Mouse (Mus musculus) gastrocnemius, adult 2 months (tissue): ENCODE results near the gene Cyp27a1. TPM values are rescaled to one million over a fixed set of nuclear protein-coding genes. Genes with fewer than 3 reads are reported as not detected.
A peak's percentile ranks its signal among the peaks of the same experiment; 100 is the strongest.

Experiments used
- DNase-seq: peaks from one replicate; pipeline ENCODE4 v3.0.0; 2022
- H3K27ac ChIP-seq: fragments of 200-600 bp; 2 replicates; pipeline ENCODE4 v1.8.1; 2022; ENCODE audit warnings: mild to moderate bottlenecking
- H3K4me3 ChIP-seq: fragments of 200-600 bp; 2 replicates; pipeline ENCODE4 v1.8.1; 2022; ENCODE audit warnings: mild to moderate bottlenecking, moderate library complexity
- CTCF ChIP-seq: fragments of 200-600 bp; IDR thresholded peaks from 2 replicates; pipeline ENCODE4 v1.8.1; 2022; ENCODE audit warnings: antibody characterized with exemption, mild to moderate bottlenecking, moderate library complexity
- intact Hi-C: fragments of 180-260 bp; cut with DNase I; formaldehyde crosslinking; loops from one replicate; pipeline ENCODE4 v1.15.1; 2025
- total RNA-seq, 2 experiments: library from RNA; stranded (reverse); gene quantifications; 2 replicates each; pipeline ENCODE4 v1.2.3; 2021

Cyp27a1 gene
- total RNA-seq, 2 experiments from 2014 or later = 37.7 to 75.4 TPM

DNA sequence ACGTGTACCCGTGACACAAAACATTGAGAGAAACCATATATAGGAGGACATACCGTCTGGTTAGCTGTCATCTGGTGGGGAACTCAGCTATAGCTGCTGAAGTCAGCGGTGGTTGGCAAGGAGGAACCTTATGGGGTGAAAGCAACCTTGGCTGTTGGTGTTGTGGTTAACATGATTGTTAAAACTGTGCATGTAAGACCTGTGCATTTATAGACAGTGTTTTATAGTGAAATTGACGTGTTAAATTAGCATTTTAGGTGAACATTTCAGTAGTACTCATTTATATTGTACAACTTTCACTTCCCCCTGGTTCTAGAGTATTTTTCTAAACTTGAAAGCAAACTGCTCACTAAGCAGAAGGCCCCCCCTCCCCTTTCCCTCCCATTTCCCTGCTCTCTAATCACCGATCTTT lies 11.2 kb upstream of the Cyp27a1 start:
- DNase-seq = no peak
- intact Hi-C loops = no loop called here
- TF ChIP-seq CTCF = no peak
- Histone ChIP-seq H3K4me3 (no peak overlapping the region), H3K27ac (no peak overlapping the region)

- intact Hi-C loops = no loop called here
- DNase-seq = no peak
- no peak for TF ChIP-seq CTCF
- no peak overlapping the region for H3K4me3 ChIP-seq
- no peak overlapping the region for H3K27ac ChIP-seq
Observed at GRCm38 (mm10) chr1:74704156-74704555, 9.2 kb upstream of the Cyp27a1 start.

- no peak for TF ChIP-seq CTCF
- no peak for DNase-seq
- intact Hi-C loops = no loop called here
- no peak overlapping the region for H3K4me3 ChIP-seq
- no peak overlapping the region for H3K27ac ChIP-seq
Observed at GRCm38 (mm10) chr1:74705016-74705415, 8.4 kb upstream of the Cyp27a1 start.

- no peak for DNase-seq
- Histone ChIP-seq H3K27ac (no peak overlapping the region), H3K4me3 (no peak overlapping the region)
- no peak for TF ChIP-seq CTCF
- intact Hi-C loops = no loop called here
Observed at GRCm38 (mm10) chr1:74709566-74709965, 3.8 kb upstream of the Cyp27a1 start.

- Histone ChIP-seq H3K27ac (peak overlapping the region; percentile 97), H3K4me3 (no peak overlapping the region)
- intact Hi-C loops = loop anchor here (5.0 to 10.0 kb wide), 2 partner anchors 47 to 50 kb away; partner anchors contain the start of gene Ttll4
- peak; percentile 40 for TF ChIP-seq CTCF
- no peak for DNase-seq
Observed at GRCm38 (mm10) chr1:74712046-74712445, 1.3 kb upstream of the Cyp27a1 start.

DNA sequence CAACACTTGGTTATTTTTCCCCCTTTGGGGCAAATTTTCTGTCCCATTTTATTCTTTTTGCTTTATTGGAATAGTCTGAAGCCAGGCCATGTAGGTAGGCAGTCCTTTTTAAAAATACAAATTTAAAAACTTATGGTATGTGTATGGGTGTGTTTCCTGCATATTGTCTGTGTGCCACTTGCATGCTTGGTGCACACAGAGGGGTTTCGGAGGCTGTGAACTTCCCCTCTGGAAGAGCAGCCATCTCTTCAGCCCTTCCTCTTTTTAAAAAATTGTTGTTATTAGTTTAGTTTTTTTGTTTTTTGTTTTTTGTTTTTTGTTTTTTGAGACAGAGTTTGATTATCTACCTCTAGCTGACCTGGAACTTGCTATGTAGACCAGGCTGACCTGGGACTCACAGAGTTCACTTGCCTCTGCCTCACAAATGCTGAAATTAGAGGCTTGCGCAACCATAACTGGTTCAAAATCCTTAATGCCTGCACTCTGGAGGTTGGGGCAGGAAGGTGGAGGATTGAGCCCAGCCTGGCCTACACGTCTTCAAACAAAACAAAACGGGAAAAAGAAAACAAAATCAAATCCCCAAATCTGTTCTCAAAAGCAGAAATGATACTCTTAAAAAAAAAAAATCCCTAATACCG lies 794 bp upstream of the Cyp27a1 start:
- peak overlapping the region; percentile 78 for H3K4me3 ChIP-seq
- intact Hi-C loops = loop anchor here (5.0 to 10.0 kb wide), 2 partner anchors 48 to 50 kb away; partner anchors contain the start of gene Ttll4
- peak overlapping the region; percentile 97 for H3K27ac ChIP-seq
- no peak for DNase-seq
- TF ChIP-seq CTCF = no peak

DNA sequence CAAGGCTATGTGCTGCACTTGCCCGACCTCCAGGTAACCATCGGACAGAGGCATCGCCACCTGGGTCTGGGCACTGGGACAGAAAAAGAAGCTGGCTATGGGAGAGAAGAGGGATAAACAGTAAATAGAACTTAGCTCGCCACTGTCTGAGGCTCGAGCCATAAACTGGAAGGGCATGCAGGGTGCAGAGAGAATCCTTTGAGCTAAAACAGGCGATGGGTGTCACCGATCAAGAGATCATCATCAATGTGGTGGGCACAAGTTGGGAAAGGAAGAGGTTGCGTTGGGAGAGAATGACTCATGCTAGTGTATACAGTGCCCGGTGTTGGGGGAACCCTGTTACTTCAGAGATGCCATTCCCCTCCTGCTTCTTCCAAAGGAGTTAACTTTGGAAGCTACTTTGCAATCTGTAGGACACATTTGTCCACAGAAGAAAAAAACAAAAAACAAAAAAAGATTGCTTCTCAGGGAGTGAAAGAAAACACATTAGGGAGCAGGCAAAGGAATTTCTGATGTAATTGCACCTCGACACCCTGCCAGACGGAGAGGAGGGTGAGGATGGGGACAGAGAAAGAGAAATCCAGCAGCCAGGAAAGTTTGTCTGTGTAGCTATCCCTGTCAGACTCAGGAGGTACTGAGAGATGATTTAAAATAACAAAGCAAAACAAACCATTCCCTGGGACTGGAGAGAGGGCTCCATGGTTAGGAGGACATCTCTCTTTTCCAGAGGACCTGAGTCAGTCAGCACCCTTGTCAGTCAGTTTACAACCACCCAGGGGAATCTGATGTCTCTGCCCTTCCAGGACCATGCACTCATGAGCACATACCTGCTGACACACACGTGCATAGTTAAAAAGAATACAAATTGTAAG lies 721 bp downstream of the Cyp27a1 start:
- no peak for DNase-seq
- intact Hi-C loops = loop anchor here (5.0 to 10.0 kb wide), 2 partner anchors 48 to 49 kb away; partner anchors contain the start of gene Ttll4
- no peak for TF ChIP-seq CTCF
- Histone ChIP-seq H3K4me3 (peak overlapping the region; percentile 78), H3K27ac (peak overlapping the region; percentile 97)

DNA sequence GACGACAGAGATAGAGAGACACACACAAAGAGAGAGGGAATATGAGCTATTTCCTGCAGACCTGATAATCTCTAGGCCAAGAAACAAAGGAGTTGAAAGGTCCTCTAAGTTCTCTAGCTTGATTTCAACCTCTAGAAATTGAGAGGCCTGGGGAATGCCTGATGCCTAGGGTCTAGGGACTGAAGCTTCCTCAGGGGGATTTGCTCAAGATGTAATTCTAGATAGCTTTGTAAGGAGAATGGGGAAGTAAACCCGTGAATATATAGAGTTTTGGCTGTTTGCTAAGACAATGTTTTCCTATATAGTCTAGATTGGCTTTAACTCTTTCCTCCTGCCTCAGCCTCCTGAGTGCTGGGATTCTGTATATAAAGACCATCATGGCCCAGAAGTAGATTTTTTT lies 1.6 kb downstream of the Cyp27a1 start:
- peak overlapping the region; percentile 78 for H3K4me3 ChIP-seq
- DNase-seq = no peak
- H3K27ac ChIP-seq = peak overlapping the region; percentile 97
- TF ChIP-seq CTCF = no peak
- intact Hi-C loops = loop anchor here (5.0 to 10.0 kb wide), 2 partner anchors 47 to 50 kb away; partner anchors contain the start of gene Ttll4

GRCm38 (mm10) chr1:74715468-74715867 lies 2.1 kb downstream of the Cyp27a1 start:
- intact Hi-C loops = loop anchor here (10.0 kb wide), 1 partner anchor 51 kb away; the partner anchor contains the start of gene Ttll4
- Histone ChIP-seq H3K27ac (peak overlapping the region; percentile 24; the same call in 1 of the 2 replicates), H3K4me3 (peak overlapping the region; percentile 78)
- DNase-seq = no peak
- TF ChIP-seq CTCF = no peak

DNA sequence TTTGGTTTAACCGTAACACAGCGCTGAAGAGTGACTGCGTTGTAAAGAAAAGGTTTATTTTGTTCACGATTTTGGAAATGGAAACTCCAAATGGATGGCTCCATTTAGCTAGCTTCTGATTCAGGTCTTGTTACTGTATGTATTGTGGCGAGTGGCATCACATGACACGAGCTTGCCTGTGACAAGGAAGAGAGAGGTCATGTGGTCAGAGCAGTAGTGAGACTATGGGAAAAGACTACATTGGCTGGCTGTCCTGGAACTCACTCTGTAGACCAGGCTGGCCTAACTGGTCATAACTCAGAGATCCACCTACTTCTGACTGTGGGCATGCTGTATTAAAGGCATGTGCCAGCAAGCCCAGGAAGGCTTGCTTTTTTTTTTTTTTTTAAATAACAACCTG lies 2.5 kb downstream of the Cyp27a1 start:
- TF ChIP-seq CTCF = no peak
- H3K4me3 ChIP-seq = peak overlapping the region; percentile 78
- no peak overlapping the region for H3K27ac ChIP-seq
- no peak for DNase-seq
- intact Hi-C loops = loop anchor here (10.0 kb wide), 1 partner anchor 51 kb away; the partner anchor contains the start of gene Ttll4

GRCm38 (mm10) chr1:74718113-74718512 lies 4.7 kb downstream of the Cyp27a1 start:
- peak overlapping the region; percentile 46; the same call in 1 of the 2 replicates for H3K27ac ChIP-seq
- no peak overlapping the region for H3K4me3 ChIP-seq
- DNase-seq = peak; percentile 53
- TF ChIP-seq CTCF = no peak
- intact Hi-C loops = loop anchor here (10.0 kb wide), 1 partner anchor 53 kb away; the partner anchor contains the start of gene Ttll4

- DNase-seq = no peak
- Histone ChIP-seq H3K4me3 (no peak overlapping the region), H3K27ac (no peak overlapping the region)
- TF ChIP-seq CTCF = no peak
- intact Hi-C loops = loop anchor here (10.0 kb wide), 1 partner anchor 54 kb away; the partner anchor contains the start of gene Ttll4
Observed at GRCm38 (mm10) chr1:74719281-74719680, 5.9 kb downstream of the Cyp27a1 start.

GRCm38 (mm10) chr1:74721657-74722056 lies 8.3 kb downstream of the Cyp27a1 start:
- no peak for TF ChIP-seq CTCF
- no peak overlapping the region for H3K4me3 ChIP-seq
- DNase-seq = no peak
- H3K27ac ChIP-seq = peak overlapping the region; percentile 24
- intact Hi-C loops = no loop called here
